Mouse (Mus musculus) neural tube, embryonic 14.5 days (tissue): ENCODE data around the gene Sec31a. TPM values are rescaled to one million over a fixed set of nuclear protein-coding genes. Genes with fewer than 3 reads are reported as not detected.

Source experiments
- polyA plus RNA-seq: library from polyadenylated mRNA; unstranded; fragments of >200 nt; fragmentation: Nextera tagmentation; extraction: Ambion mirVana; gene quantifications from 2 replicates; pipeline ENCODE4 v1.2.1, GENCODE M21; 2014

The Sec31a gene
- polyA plus RNA-seq, 1 experiment from 2014 or later: 90.2 TPM

Other genes starting within 250 kb of the Sec31a start
- 7.9 and 9.8 TPM in 2 replicates for gene Lin54, start 84.4 kb upstream of the Sec31a start, polyA plus RNA-seq
- 188 and 189 TPM in 2 replicates for gene Cops4, start 102.1 kb upstream of the Sec31a start, polyA plus RNA-seq
- gene Plac8, start 156.0 kb upstream of the Sec31a start, polyA plus RNA-seq: 0.48 and 0.89 TPM in 2 replicates